ENCODE assay signal across 7 mouse cellular contexts in the genomic region with DNA sequence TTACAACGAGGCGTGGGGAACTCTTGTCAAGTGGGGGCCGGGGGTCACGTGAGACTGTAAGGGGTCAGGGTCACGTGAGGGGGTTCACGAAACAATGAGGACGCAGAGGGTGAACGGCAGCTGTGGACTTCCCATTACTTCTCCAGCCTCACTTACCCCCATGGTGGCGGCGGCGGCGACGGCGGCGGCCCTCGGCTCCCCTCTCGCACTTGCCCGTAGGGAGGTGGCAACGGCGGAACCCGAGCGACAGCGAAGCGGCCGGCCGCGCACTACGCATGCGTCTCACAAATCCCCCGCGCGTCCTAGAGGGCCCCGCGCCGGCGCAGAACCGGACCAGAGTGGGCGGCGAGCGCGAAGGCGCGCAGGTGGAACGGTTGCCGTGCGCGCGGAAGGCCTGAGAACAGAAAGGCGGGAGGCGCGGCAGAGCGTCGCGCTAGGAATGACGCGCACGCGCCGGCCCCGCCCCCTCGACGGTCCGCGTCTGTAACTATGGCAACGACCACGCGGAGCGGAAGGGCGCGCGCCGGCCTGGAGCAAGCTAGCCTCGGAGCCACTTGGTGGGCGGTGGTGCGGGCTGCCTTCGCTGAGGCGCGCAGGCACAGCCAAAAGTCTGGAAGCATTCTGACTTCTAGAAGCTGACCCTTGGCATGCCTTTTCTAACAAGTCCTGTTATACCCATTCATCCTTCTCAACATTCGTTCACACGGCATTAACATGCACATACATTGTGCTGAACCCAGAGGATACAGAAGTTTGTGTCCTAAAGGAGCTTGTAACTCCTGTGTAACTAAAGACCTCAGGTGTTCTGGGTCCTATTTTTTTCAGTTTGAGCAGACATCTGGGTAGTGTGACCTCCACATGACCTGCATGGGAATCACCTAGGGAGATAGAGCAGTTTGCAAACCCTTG. TPM values are rescaled to one million over a fixed set of nuclear protein-coding genes. Genes with fewer than 3 reads are reported as not detected.
A peak's percentile ranks its signal among the peaks of the same experiment; 100 is the strongest.
DNase-seq lines count a peak whose midpoint lies in the region; ATAC-seq lines count a peak whose summit lies in the region.

Naa40 (minus strand) TSS at position 402 of the 909 bp plus-strand sequence.

- peak within 1 kb of the TSS; percentile 79 for H3K4me2 ChIP-seq in midbrain, embryonic 13.5 days (replicated peaks)

- no peaks in the 10 kb centered on the region for H3K9me3 ChIP-seq in embryonic facial prominence, embryonic 10.5 days
- H3K9me3 ChIP-seq in limb, embryonic 10.5 days (replicated peaks): no peaks in the 10 kb centered on the region
- no peaks in the 10 kb centered on the region for H3K9me3 ChIP-seq in midbrain, embryonic 13.5 days

- peak within 1 kb of the TSS; percentile 81 for H3K4me3 ChIP-seq in embryonic facial prominence, embryonic 10.5 days
- peak within 1 kb of the TSS; percentile 87 for H3K4me3 ChIP-seq in limb, embryonic 10.5 days
- H3K4me3 ChIP-seq in midbrain, embryonic 13.5 days (replicated peaks): peak within 1 kb of the TSS; percentile 56

- ATAC-seq in granulocyte monocyte progenitor cell, adult 5-6 weeks (replicated peaks; ENCODE audit: poor library complexity, severe bottlenecking): peak; percentile 94
- peak; percentile 97 for ATAC-seq in midbrain, embryonic 13.5 days

- H3K9ac ChIP-seq in midbrain, embryonic 13.5 days (replicated peaks): peak within 1 kb of the TSS; percentile 73

- H3K4me1 ChIP-seq in embryonic facial prominence, embryonic 10.5 days: peaks cover 19% of the 10 kb centered on the region
- H3K4me1 ChIP-seq in limb, embryonic 10.5 days: peaks cover 39% of the 10 kb centered on the region
- H3K4me1 ChIP-seq in midbrain, embryonic 13.5 days (replicated peaks): peaks cover 32% of the 10 kb centered on the region

- H3K27me3 ChIP-seq in embryonic facial prominence, embryonic 10.5 days (replicated peaks; ENCODE audit: low read depth, poor library complexity, severe bottlenecking): 0 out of 2 replicates have a peak, but pooled peaks cover 5% of the 10 kb centered on the region
- no peaks in the 10 kb centered on the region for H3K27me3 ChIP-seq in limb, embryonic 10.5 days (ENCODE audit: low read depth, poor library complexity, severe bottlenecking)
- H3K27me3 ChIP-seq in midbrain, embryonic 13.5 days: 0 out of 2 replicates have a peak, but pooled peaks cover 10% of the 10 kb centered on the region

- peak within 1 kb of the TSS; percentile 88 for H3K27ac ChIP-seq in embryonic facial prominence, embryonic 10.5 days (replicated peaks)
- peak within 1 kb of the TSS; percentile 94 for H3K27ac ChIP-seq in limb, embryonic 10.5 days
- H3K27ac ChIP-seq in midbrain, embryonic 13.5 days: peak within 1 kb of the TSS; percentile 86

- H3K36me3 ChIP-seq in embryonic facial prominence, embryonic 10.5 days (replicated peaks): peaks cover 29% of the 10 kb centered on the region
- peaks cover 30% of the 10 kb centered on the region for H3K36me3 ChIP-seq in limb, embryonic 10.5 days
- H3K36me3 ChIP-seq in midbrain, embryonic 13.5 days: no peaks in the 10 kb centered on the region

- DNase-seq in adrenal gland, postnatal 10 days: peak; percentile 94
- peak; percentile 95 for DNase-seq in embryonic facial prominence, embryonic 10.5 days (ENCODE audit: low spot score)
- peak; percentile 93 for DNase-seq in kidney, adult 11 months
- DNase-seq in limb, embryonic 10.5 days (ENCODE audit: low spot score): peak; percentile 97
- DNase-seq in spleen, adult 12 weeks (ENCODE audit: low spot score): peak; percentile 88

- WGBS in embryonic facial prominence, embryonic 10.5 days: 1% methylated on average over 80 of the region's 80 CpGs
- WGBS in limb, embryonic 10.5 days: 2% methylated on average over 80 of the region's 80 CpGs
- under 1% methylated on average over 80 of the region's 80 CpGs for WGBS in midbrain, embryonic 13.5 days

RNA-seq across cellular contexts. Expression of gene Naa40, which starts in this region (rescaled TPM):
- 10 to 100 TPM; 27.2 to 38.8 TPM for total RNA-seq in adrenal gland, postnatal 10 days (2021)
- polyA plus RNA-seq in embryonic facial prominence, embryonic 10.5 days (2016; fragmentation: Nextera tagmentation; extraction: Ambion mirVana): 93.2 and 94.4 TPM in 2 replicates
- 67.4 and 72.3 TPM in 2 replicates for total RNA-seq in granulocyte monocyte progenitor cell, adult 5-6 weeks (2014; fragmentation: Nextera tagmentation)
- total RNA-seq in granulocyte monocyte progenitor cell, adult 5-6 weeks (2017): 42.9 and 49.3 TPM in 2 replicates
- polyA plus RNA-seq in limb, embryonic 10.5 days (2016; fragmentation: Nextera tagmentation; extraction: Ambion mirVana): 92.0 and 92.4 TPM in 2 replicates
- 73.7 and 74.6 TPM in 2 replicates for polyA plus RNA-seq in midbrain, embryonic 13.5 days (2015; fragmentation: Nextera tagmentation; extraction: Ambion mirVana)

Comparison
In these comparisons a context has a peak if more than half of its experiments do, and no peak if none do; other contexts are left out.
1. Peak in every context shown above with its lines: DNase-seq, ATAC-seq, H3K4me3 ChIP-seq and H3K27ac ChIP-seq.